Mouse (Mus musculus): ENCODE measurements around the gene Ncoa1.
"Not testable (repeated sequence)": the region's sequence is repeated elsewhere in the genome, so short reads cannot be mapped to it uniquely, and the experiment has no call there.

Ncoa1 gene

DNA sequence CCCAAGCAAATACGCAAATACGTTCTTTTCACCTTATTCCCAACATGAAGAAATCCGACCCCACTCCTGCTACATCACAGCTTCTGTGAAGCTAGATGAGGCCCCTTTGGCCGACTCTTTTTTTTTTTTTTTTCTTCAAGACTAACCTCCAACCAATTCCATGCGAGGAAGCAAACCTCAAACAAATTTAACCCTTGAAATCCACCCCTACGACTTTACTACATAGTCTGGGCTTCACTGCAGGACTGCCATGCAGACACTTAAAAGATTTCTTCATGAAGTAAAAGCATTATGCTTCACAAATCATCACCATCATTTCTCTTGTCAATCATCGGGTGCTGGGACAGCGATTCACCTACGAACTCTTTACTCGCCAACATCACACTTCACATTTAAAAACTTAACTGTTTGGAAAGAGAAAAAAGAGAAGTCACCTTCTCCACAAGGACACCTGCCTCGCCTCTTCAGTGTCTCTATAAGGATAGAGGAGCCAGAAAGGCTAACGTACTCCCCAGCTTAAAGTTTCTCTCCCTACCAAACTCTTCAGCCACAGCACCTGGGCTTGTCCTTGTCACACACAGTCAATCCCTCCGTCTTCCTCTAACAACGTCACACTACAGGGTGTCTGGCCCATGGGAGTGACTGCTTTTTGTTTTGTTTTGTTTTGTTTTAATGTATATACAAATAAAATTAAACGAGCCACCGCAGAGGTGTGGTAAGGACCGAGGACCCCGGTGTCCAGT, 1.6 kb downstream of the Ncoa1 start:
- peak; percentile 38 for DNase-seq

- no peak for DNase-seq
Measured at GRCm38 (mm10) chr12:4469115-4469514, 7.9 kb downstream of the Ncoa1 start.

DNA sequence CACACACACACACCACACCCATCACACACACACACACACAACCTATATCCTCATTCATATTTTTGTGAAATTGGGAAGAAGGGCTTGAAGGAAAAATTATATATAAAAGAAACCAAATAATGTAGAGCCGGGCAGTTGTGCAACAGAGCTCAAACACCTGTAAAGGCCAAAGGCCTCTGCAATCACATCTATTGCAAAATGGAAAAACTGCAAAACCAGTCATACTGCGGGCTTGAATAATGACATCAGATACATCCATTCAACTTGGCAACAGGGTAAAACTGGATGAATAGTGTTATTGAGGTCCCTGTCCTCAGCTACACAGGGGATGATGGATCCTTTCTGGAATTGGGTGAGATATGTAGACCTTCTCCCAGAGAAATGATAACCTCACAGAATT, 13.3 kb downstream of the Ncoa1 start:
- DNase-seq: no peak

- no peak for DNase-seq
Measured at GRCm38 (mm10) chr12:4462420-4462819, 14.6 kb downstream of the Ncoa1 start.

- DNase-seq: no peak
Measured at GRCm38 (mm10) chr12:4460990-4461389, 16.0 kb downstream of the Ncoa1 start.

GRCm38 (mm10) chr12:4454956-4455565, 21.9 kb downstream of the Ncoa1 start:
- no peak for DNase-seq

- no peak for DNase-seq
Measured at GRCm38 (mm10) chr12:4454248-4454647, 22.7 kb downstream of the Ncoa1 start.

DNA sequence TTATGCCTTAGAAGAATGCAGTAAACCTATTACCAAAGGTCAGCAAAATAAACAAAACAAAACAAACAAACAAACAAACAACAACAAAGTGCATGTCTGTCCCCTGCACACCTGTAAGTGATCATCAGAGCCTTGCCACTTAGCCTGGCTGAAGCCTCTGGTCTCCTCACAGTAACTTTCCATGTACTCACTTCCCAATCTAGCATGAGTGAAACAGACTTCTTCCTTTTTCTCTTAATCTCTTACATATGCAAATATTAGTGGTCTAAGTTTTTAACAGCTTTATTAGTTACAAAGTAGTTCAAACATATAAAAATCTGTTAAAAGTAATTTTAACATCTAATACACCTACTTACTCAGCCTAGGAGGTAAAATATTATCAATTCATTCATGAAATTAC, 24.7 kb downstream of the Ncoa1 start:
- DNase-seq: no peak

- DNase-seq: not testable (repeated sequence)
Measured at GRCm38 (mm10) chr12:4450485-4450884, 26.5 kb downstream of the Ncoa1 start.

DNA sequence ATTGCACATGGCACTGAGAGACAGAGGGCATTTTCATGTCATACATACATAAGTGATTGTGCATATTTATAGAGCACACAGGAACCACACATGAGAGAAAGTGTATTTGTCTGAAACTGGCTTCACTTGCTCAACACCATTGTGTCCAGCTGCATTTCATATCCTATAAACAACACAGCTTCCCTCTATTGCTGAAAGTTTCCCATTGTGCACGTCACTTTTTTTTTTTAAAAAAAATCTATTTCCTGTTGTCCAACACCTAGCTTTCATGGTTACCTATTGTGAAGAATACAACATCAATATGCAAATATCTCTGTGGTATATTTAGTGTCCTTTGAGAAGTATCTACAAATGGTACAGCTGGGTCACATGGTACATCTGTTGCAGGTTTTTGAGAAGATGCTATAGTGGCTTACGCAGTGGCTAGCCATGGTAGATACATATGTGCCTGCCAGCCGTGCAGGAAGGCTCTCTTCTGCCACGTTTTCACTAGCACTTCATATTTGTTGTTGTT, 28.8 kb downstream of the Ncoa1 start:
- DNase-seq: no peak

DNA sequence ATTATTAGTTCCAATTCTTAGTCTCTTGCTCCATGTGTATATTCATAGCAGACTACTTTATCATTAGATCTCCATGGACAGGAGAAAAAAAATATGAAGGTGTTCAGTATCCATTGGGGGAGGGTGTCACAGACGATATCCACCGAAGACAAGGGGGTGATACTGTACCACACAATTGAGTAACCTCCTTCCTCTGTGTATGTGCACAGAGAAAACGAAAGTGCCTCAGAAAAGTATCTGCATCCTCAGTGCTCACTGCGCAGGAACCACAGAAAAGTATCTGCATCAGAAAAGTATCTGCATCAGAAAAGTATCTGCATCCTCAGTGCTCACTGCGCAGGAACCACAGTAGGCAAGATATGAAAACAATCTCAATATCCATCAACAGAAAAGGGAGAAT, 32.0 kb downstream of the Ncoa1 start:
- DNase-seq: no peak

DNA sequence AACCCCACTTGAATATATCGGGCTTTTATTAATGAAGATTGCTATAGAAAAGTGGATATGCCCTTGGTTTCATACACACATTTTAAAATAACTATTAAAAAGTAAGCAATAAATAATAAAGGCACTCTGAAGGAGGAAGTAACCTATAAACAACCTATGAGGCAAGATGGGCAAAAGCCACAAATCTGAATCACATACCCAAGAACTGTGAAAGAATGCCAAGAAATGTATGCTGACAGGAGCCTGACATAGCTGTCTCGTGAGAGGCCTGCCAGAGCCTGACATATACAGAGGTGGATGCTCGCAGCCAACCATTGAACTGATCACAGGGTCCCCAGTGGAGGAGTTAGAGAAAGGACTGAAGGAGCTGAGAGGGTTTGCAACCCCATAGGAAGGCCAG, 35.5 kb downstream of the Ncoa1 start:
- DNase-seq: no peak

DNA sequence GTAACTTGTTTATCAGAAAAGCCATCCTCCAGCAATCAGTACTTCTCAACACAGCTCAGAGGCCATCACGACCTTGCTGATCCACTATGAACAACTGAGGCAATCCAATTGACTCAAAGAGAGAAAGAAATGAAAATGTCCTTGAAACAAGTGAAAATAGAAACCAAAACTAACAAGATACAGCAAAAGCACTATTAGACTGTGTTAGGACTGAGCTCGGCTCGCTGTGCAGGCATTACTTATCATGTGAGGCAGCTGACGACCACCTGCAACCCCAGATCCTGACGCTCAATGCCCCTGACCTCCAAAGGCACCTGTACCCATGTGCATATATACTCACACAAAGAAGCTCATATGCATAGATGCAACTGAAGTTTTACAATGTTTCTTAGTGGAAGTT, 40.8 kb downstream of the Ncoa1 start:
- no peak for DNase-seq

- no peak for DNase-seq
Measured at GRCm38 (mm10) chr12:4433549-4433948, 43.4 kb downstream of the Ncoa1 start.

DNA sequence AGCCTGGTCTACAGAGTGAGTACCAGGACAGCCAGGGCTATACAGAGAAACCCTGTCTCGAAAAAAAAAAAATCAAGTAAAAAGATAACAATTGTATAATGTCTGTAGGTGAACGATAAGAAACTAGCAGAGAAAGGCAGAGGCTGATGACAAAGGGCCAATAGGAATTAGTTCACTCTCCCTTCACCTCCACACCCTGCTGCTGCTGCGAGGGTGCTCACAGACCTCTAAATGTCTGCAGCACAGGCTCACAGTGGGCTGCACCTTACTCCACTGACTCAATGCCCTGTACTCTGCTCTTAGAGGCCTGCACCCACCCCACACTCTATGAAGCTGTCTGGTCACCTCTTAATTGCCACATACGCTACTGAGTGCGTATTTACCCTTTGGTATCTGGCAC, 45.0 kb downstream of the Ncoa1 start:
- no peak for DNase-seq

GRCm38 (mm10) chr12:4430061-4430825, 46.7 kb downstream of the Ncoa1 start:
- no peak for DNase-seq

DNA sequence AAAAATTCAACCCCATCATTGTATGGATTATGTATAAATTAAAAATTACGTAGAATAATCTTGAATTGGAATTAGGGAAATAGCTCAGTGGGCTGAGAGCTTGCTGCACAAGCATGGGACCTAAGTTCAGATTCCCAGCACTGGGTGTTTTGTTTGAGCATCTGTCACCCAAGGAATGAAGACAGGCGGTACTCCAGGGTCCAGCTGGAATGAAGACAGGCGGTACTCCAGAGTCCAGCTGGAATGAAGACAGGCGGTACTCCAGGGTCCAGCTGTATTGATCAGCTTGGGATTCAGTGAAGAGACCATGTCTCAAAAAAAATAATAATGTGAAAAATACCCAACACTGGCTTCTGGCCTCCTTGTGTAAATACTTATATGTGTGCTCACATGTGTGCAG, 58.2 kb downstream of the Ncoa1 start:
- no peak for DNase-seq

GRCm38 (mm10) chr12:4417626-4418263, 59.2 kb downstream of the Ncoa1 start:
- no peak for DNase-seq

DNA sequence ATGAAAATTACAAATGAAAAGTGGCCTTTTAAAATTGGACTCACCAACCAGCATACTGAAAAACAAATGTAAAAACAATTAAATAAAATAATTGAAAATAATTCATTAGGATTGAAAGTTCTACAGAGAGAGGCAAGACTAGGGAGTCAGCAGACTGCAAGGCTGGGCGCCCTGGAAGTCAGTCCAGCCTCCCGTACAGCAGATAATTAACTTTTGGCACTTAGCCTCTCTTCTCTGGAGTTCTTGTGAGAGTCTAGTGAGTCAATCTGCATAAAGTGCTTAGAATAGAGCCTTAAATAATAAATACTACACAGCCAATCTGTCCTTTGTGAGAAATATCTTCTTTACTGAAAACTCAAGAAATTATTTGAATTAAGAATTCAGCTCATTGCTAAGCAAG, 69.9 kb downstream of the Ncoa1 start:
- DNase-seq: no peak

- no peak for DNase-seq
Measured at GRCm38 (mm10) chr12:4406155-4406554, 70.8 kb downstream of the Ncoa1 start.

- DNase-seq: no peak
Measured at GRCm38 (mm10) chr12:4403206-4403605, 73.8 kb downstream of the Ncoa1 start.

GRCm38 (mm10) chr12:4396221-4396620, 80.8 kb downstream of the Ncoa1 start:
- DNase-seq: no peak

- DNase-seq: no peak
Measured at GRCm38 (mm10) chr12:4392590-4392989, 84.4 kb downstream of the Ncoa1 start.
